Mouse (Mus musculus): Measurements from ENCODE around the gene Ctnna3.
"Not testable (repeated sequence)": the region's sequence is repeated elsewhere in the genome, so short reads cannot be mapped to it uniquely, and the experiment has no call there.

The Ctnna3 gene

GRCm38 (mm10) chr10:64223023-64223422, 793.1 kb downstream of the Ctnna3 start:
- no peak for DNase-seq (ENCODE audit: low read depth)

GRCm38 (mm10) chr10:64224007-64224406, 794.1 kb downstream of the Ctnna3 start:
- DNase-seq (ENCODE audit: low read depth): no peak

- no peak for DNase-seq (ENCODE audit: low read depth)
These were observed 794.5 kb downstream of the Ctnna3 start for GRCm38 (mm10) chr10:64224424-64224823.

GRCm38 (mm10) chr10:64225826-64226225, 795.9 kb downstream of the Ctnna3 start:
- DNase-seq (ENCODE audit: low read depth): not testable (repeated sequence)

- DNase-seq (ENCODE audit: low read depth): no peak
These were observed 813.5 kb downstream of the Ctnna3 start for GRCm38 (mm10) chr10:64243421-64243820.

- DNase-seq (ENCODE audit: low read depth): no peak
These were observed 838.3 kb downstream of the Ctnna3 start for GRCm38 (mm10) chr10:64268156-64268555.

- DNase-seq (ENCODE audit: low read depth): no peak
These were observed 845.2 kb downstream of the Ctnna3 start for GRCm38 (mm10) chr10:64275143-64275542.

- no peak for DNase-seq (ENCODE audit: low read depth)
These were observed 848.9 kb downstream of the Ctnna3 start for GRCm38 (mm10) chr10:64278836-64279235.

- DNase-seq (ENCODE audit: low read depth): no peak
These were observed 875.9 kb downstream of the Ctnna3 start for GRCm38 (mm10) chr10:64305802-64306201.

GRCm38 (mm10) chr10:64311622-64312292, 881.9 kb downstream of the Ctnna3 start:
- DNase-seq (ENCODE audit: low read depth): no peak

- no peak for DNase-seq (ENCODE audit: low read depth)
These were observed 890.4 kb downstream of the Ctnna3 start for GRCm38 (mm10) chr10:64320332-64320731.

GRCm38 (mm10) chr10:64342702-64343379, 912.9 kb downstream of the Ctnna3 start:
- no peak for DNase-seq (ENCODE audit: low read depth)

GRCm38 (mm10) chr10:64373288-64373687, 943.4 kb downstream of the Ctnna3 start:
- no peak for DNase-seq (ENCODE audit: low read depth)

- DNase-seq (ENCODE audit: low read depth): no peak
These were observed 947.9 kb downstream of the Ctnna3 start for GRCm38 (mm10) chr10:64377751-64378150.

GRCm38 (mm10) chr10:64396579-64396978, 966.7 kb downstream of the Ctnna3 start:
- DNase-seq (ENCODE audit: low read depth): no peak

- not testable (repeated sequence) for DNase-seq (ENCODE audit: low read depth)
These were observed 988.5 kb downstream of the Ctnna3 start for GRCm38 (mm10) chr10:64418396-64418795.

- no peak for DNase-seq (ENCODE audit: low read depth)
These were observed 1008.8 kb downstream of the Ctnna3 start for GRCm38 (mm10) chr10:64438736-64439135.

GRCm38 (mm10) chr10:64448624-64449023, 1018.7 kb downstream of the Ctnna3 start:
- no peak for DNase-seq (ENCODE audit: low read depth)

- no peak for DNase-seq (ENCODE audit: low read depth)
These were observed 1053.4 kb downstream of the Ctnna3 start for GRCm38 (mm10) chr10:64483281-64483680.

GRCm38 (mm10) chr10:64489471-64489870, 1059.6 kb downstream of the Ctnna3 start:
- DNase-seq (ENCODE audit: low read depth): no peak

GRCm38 (mm10) chr10:64543647-64544046, 1113.7 kb downstream of the Ctnna3 start:
- no peak for DNase-seq (ENCODE audit: low read depth)

GRCm38 (mm10) chr10:64544389-64544788, 1114.5 kb downstream of the Ctnna3 start:
- DNase-seq (ENCODE audit: low read depth): no peak

- DNase-seq (ENCODE audit: low read depth): no peak
These were observed 1141.4 kb downstream of the Ctnna3 start for GRCm38 (mm10) chr10:64571311-64571710.

- DNase-seq (ENCODE audit: low read depth): no peak
These were observed 1158.2 kb downstream of the Ctnna3 start for GRCm38 (mm10) chr10:64588116-64588515.

All from c-Kit-positive CD71-negative TER-119-negative erythroid progenitor cells, embryonic 14.5 days (primary cell).